Mouse (Mus musculus): Measurements from ENCODE around the gene Ptpdc1.

The Ptpdc1 gene

GRCm38 (mm10) chr13:48653788-48654770, 28.6 kb upstream of the Ptpdc1 start:
- peak; percentile 50 for DNase-seq (ENCODE audit: low read depth)

DNA sequence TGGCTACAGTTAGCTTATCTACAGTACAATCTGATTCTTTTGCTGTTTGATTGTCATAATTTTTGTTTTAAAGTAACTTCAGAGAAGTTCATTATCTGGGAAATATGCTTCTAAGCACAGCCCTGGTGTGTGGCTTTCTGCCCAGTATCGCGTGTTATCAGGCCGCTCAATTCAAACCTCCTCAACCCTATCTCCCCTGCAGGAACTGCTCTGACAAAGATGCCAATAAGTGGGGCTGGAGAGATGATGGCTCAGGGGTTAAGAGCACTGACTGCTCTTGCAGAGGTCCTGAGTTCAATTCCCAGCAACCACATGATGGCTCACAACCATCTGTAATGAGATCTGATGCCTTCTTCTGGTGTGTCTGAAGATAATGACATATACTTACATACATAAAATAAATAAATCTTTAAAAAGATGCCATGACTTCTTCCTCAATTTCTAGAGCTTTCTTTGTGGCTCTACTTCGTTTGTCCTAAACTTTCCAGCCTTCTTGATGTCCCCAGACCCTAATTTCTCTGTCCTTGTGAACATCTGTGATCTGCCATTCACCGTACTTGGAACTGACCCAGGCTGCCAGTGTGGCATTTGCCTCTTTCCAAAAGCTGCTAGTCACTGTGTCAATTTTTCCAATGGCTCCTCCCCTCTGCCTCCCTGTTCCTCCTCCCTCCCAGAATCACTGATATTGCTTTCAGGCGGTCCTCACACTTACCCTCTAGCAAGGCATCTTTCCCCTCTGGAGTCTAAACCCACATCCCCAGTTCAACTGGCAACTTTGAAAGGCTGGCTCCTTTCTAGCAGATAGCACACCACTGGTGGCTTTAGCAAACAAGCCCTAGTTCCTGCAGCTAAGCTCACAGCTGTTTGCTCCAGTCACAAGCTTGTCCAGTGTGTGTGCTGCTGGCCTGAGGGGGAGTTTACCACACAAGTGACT, 25.9 kb upstream of the Ptpdc1 start:
- DNase-seq (ENCODE audit: low read depth) = no peak

GRCm38 (mm10) chr13:48650615-48651014, 25.2 kb upstream of the Ptpdc1 start:
- DNase-seq (ENCODE audit: low read depth) = peak; percentile 66

- no peak for DNase-seq (ENCODE audit: low read depth)
Observed at GRCm38 (mm10) chr13:48646696-48647095, 21.2 kb upstream of the Ptpdc1 start.

DNA sequence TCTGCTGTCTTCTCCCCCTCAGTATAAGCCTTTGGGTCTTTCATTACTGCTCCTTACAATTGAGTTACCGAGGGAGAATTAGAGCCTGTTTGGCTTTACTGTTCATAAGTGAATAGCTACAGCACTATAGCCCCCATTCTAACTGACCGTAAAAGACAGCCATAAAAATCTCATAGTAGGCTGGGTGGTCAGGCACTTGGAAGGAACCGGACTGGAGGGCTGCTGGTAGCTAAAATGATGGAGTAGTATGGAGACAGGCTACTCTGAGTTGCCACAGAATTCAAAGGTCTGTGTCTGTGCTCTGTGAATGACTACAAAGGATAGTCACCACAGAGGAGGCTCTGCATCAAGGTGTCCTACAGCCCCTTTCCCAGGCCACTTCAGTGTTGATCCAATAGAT, 18.5 kb upstream of the Ptpdc1 start:
- DNase-seq (ENCODE audit: low read depth) = no peak

DNA sequence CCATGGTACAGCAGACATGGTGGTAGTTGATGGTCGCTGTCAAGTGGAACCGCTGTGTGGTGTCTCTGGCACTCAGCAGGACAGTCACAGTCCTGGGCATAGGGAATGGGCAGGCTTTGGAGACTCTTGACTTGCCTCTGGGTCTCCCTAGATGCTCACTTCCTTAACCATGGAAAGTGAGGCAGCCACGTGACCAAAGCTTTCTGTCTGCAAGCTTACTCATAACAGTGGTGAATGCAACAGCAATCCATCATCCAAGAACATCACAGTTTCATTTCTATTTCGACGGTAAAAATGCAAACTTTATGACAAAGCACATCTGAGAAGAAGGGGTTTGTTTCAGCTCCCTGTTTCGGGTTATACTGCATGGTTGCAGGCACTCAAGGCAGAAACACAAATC, 17.6 kb upstream of the Ptpdc1 start:
- DNase-seq (ENCODE audit: low read depth) = peak; percentile 10

DNA sequence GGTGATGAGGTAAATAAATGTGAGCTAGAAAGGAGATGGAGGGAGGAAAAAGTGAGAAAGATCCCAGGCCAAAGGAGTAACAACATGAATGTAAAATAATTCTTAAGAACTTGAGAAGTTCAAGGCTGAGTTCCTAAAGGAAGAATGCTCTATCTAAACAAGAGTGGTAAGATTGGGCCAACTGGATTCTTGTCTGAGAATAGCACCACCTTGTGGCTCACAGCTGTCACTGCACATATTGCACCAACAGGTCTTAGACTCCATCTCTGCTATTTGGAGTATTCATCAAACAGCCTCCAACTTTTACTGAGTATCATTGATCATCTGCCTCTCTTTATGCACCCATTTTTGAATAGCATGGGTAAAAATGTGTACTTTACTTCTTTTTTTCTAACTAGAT, 14.1 kb upstream of the Ptpdc1 start:
- DNase-seq (ENCODE audit: low read depth) = peak; percentile 76

DNA sequence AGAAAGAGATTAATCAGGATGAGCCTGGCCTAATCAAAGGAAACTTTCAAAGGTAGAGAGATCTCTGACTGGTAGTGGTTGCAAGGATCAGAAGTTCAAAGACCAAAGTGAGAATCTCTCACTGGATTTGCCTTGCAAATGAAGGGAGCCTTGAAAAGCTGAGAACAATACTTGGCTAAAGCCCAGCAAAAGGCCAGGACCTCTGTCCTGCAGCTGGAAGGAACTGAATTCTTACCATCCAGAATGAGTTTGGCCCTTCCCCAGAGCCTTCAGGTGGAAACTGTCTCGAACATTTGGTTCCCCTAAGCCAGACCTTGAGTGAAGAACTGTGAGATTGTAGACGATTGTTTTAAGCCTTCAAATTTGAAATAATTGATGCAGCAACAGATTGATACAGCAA, 12.2 kb upstream of the Ptpdc1 start:
- DNase-seq (ENCODE audit: low read depth) = no peak

- DNase-seq (ENCODE audit: low read depth) = no peak
Observed at GRCm38 (mm10) chr13:48631691-48632090, 6.2 kb upstream of the Ptpdc1 start.

GRCm38 (mm10) chr13:48624968-48625398, 481 bp downstream of the Ptpdc1 start:
- no peak for DNase-seq (ENCODE audit: low read depth)

DNA sequence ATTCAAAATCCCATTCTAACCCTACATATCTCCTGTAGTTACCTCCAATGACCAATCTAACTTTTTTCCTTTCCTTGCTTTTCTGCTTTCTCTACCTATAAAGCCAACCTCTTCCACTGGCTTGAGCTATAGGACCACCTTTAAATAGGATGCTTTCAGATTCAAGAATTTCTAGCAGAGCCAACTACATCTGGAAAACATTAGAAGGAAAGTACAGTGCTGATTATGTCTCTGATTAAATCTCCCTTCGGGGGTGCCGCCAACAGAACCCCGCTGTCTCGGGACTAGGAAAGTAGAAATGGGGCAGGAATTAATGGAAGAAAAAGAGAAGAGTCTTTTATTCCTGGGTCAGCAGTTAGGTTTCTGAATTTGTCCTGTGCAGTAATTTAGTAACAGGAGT, 6.6 kb downstream of the Ptpdc1 start:
- no peak for DNase-seq (ENCODE audit: low read depth)

DNA sequence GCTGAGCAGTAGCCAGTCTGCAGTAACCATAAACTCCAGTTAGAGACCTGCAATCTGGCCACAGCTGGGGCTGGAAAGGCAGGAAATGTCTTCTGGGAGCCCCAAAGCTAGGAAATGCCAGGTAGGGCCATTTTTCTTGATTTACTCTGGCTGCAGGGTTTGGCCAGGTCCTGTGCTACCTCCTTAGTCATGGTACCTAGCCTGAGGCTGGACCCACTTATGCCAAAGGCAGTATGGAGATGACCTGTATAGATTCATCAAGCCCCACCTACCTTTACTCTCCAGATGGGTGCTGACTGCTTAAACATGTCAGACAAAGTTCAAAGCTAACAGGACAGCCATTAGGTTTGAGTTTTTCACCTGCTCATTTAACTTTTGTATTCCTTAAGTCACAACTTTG, 7.7 kb downstream of the Ptpdc1 start:
- no peak for DNase-seq (ENCODE audit: low read depth)

DNA sequence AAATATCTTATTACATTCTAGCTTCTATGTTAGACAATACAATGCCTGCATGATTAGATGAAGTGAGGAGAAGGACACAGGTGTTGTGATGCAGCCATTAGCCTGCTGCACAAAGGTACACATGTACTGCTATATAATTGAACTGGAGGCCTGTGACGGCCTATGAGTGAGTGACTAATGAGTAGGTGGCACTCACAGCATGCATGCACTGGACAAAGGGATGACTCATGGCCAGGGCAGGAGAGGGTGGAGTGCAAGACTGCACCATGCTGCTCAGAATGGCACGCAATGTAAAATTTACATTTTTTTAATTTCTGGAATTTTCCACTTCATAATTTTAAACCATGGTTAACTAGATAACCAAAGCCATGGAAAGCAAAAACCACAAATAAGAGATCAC, 10.9 kb downstream of the Ptpdc1 start:
- no peak for DNase-seq (ENCODE audit: low read depth)

- DNase-seq (ENCODE audit: low read depth) = no peak
Observed at GRCm38 (mm10) chr13:48609106-48609505, 16.4 kb downstream of the Ptpdc1 start.

- DNase-seq (ENCODE audit: low read depth) = no peak
Observed at GRCm38 (mm10) chr13:48604591-48604990, 20.9 kb downstream of the Ptpdc1 start.

DNA sequence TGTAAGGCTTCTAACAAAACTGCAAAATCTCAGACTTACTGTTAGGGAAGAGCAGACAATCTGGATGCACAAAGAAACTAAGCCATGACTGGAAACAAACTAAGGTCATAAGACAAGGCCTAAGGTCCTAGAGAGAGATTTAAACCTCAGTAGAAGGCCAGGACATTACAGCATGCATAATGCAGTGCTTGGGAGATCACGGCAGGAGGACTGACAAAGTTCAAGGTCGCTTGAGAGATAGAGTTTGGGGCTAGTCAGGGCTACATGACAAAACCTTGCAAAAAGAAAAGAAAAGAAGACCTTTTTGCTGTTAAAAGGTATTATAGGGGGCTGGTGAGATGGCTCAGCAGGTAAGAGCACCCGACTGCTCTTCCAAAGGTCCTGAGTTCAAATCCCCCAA, 22.2 kb downstream of the Ptpdc1 start:
- DNase-seq (ENCODE audit: low read depth) = no peak

DNA sequence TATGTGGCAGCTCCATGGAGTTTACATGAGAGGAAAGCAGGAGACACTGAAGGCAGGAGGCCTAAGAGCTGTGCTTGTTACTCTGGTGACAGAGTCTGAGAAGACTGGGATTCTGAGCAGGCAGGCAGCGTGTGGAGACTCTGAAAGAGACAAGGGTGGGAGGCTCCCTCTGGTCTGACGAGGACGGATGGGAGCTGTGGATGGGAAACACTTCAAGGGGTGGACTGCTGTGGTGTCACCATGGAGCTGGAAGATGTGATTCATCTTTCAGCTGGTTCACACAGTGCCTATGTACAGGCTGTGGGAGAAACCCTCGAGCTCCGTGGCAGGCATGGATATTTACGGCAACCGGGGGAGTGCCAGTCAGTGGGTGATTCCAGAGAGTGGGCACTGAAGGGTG, 30.9 kb downstream of the Ptpdc1 start:
- DNase-seq (ENCODE audit: low read depth) = no peak

GRCm38 (mm10) chr13:48594031-48594430, 31.4 kb downstream of the Ptpdc1 start:
- no peak for DNase-seq (ENCODE audit: low read depth)

DNA sequence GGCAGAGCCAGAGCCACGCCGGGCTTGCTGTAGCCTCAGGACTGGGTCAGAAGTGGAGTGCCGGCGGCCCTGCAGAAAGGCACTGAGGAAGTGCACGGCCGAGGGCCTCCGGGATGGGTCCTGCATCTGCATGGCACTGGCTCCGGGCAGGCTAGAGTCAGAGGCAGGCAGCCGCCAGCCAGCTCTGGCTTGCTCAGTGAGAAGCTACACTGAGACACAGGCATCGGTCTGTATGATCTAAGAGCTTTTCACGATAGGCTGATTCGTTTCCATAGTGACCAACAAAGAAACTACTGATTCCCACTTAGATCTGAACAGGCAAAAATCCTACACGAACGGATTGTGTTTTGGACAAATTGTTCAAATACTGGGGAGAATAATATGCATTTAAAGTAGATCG, 32.3 kb downstream of the Ptpdc1 start:
- DNase-seq (ENCODE audit: low read depth) = no peak

DNA sequence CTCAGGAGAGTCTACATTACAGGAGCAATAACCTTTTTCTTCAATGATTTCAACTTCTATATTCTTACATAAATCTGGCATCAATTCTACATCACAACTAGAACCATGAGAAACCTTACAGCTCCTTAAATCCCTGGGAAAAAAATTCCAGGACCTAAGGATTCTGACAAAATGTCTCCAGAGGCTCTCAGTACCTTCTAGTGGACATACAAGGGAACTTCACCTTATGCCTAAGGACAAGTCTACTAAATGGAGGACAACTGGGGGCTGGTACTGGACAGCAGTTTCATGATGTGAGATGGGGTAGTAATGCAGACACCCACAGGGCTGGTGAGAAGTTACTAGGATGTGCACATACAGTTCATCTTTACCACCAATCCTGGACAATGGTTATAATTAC, 34.7 kb downstream of the Ptpdc1 start:
- DNase-seq (ENCODE audit: low read depth) = no peak

DNA sequence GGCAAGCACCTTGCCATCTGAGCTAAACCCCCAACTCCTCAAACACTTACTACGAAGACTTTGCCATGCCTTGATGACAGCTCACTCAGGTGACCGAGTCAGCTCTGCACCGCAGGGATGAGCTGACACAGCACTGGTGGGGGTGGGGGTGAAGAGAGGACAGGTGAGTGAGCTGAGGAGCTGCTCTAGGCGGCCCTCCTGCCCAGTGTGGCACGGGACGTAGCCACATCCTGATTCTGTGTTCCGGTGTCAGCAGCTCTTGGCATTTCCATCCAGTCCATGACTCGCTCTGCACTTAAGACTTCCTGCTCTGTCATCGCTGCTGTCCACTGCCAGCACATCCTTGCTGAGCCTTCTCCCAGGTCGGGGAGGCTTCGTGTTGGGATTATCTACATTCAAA, 38.1 kb downstream of the Ptpdc1 start:
- DNase-seq (ENCODE audit: low read depth) = no peak

GRCm38 (mm10) chr13:48586496-48586895, 39.0 kb downstream of the Ptpdc1 start:
- no peak for DNase-seq (ENCODE audit: low read depth)

- no peak for DNase-seq (ENCODE audit: low read depth)
Observed at GRCm38 (mm10) chr13:48585786-48586185, 39.7 kb downstream of the Ptpdc1 start.
